Mouse (Mus musculus): ENCODE measurements around the gene Rgs10. TPM values are rescaled to one million over a fixed set of nuclear protein-coding genes. Genes with fewer than 3 reads are reported as not detected.

Rgs10 gene
- polyA plus RNA-seq, 1 experiment from 2014 or later, result 7.0 TPM

- H3K4me1 ChIP-seq (ENCODE audit: control insufficient read depth, insufficient read depth, low read length), result no peaks in the 10 kb centered on the region
- no peak for DNase-seq (ENCODE audit: low spot score)
- H3K27ac ChIP-seq (replicated peaks; ENCODE audit: low read depth, low read length), result no peak overlapping the region
- H3K9me3 ChIP-seq (ENCODE audit: control insufficient read depth, low read length), result no peaks in the 10 kb centered on the region
- H3K36me3 ChIP-seq (ENCODE audit: control insufficient read depth, insufficient read depth, low read length), result no peaks in the 10 kb centered on the region
- no peak overlapping the region for H3K4me3 ChIP-seq (ENCODE audit: low read depth, low read length)
- ATAC-seq (ENCODE audit: insufficient number of reproducible peaks, low FRiP score, low TSS enrichment, low read depth), result no peak
- H3K9ac ChIP-seq (ENCODE audit: low read length), result no peak overlapping the region
- no peaks in the 10 kb centered on the region for H3K27me3 ChIP-seq (ENCODE audit: control insufficient read depth, insufficient read depth, low read length)
- 95% methylated on average over 11 of the region's 11 CpGs for WGBS
- no peak overlapping the region for H3K4me2 ChIP-seq (ENCODE audit: low read depth, severe bottlenecking)
Observed at GRCm38 (mm10) chr7:128374156-128374555, 44.4 kb downstream of the Rgs10 start.

- Histone ChIP-seq H3K4me2 (ENCODE audit: low read depth, severe bottlenecking) (no peak overlapping the region), H3K4me1 (ENCODE audit: control insufficient read depth, insufficient read depth, low read length) (no peaks in the 10 kb centered on the region), H3K27ac (replicated peaks; ENCODE audit: low read depth, low read length) (no peak overlapping the region), H3K4me3 (ENCODE audit: low read depth, low read length) (no peak overlapping the region), H3K36me3 (ENCODE audit: control insufficient read depth, insufficient read depth, low read length) (no peaks in the 10 kb centered on the region), H3K9me3 (ENCODE audit: control insufficient read depth, low read length) (no peaks in the 10 kb centered on the region), H3K27me3 (ENCODE audit: control insufficient read depth, insufficient read depth, low read length) (no peaks in the 10 kb centered on the region), H3K9ac (ENCODE audit: low read length) (no peak overlapping the region)
- no peak for DNase-seq (ENCODE audit: low spot score)
- no peak for ATAC-seq (ENCODE audit: insufficient number of reproducible peaks, low FRiP score, low TSS enrichment, low read depth)
- WGBS, result 89% methylated on average over 8 of the region's 8 CpGs
Observed at GRCm38 (mm10) chr7:128373751-128374150, 44.8 kb downstream of the Rgs10 start.

- peak; percentile 46 for DNase-seq (ENCODE audit: low spot score)
- H3K9me3 ChIP-seq (ENCODE audit: control insufficient read depth, low read length), result no peaks in the 10 kb centered on the region
- H3K4me3 ChIP-seq (ENCODE audit: low read depth, low read length), result no peak overlapping the region
- H3K4me2 ChIP-seq (ENCODE audit: low read depth, severe bottlenecking), result no peak overlapping the region
- WGBS, result 55% methylated on average over 3 of the region's 3 CpGs
- no peaks in the 10 kb centered on the region for H3K4me1 ChIP-seq (ENCODE audit: control insufficient read depth, insufficient read depth, low read length)
- no peak overlapping the region for H3K27ac ChIP-seq (replicated peaks; ENCODE audit: low read depth, low read length)
- no peaks in the 10 kb centered on the region for H3K27me3 ChIP-seq (ENCODE audit: control insufficient read depth, insufficient read depth, low read length)
- no peaks in the 10 kb centered on the region for H3K36me3 ChIP-seq (ENCODE audit: control insufficient read depth, insufficient read depth, low read length)
- no peak overlapping the region for H3K9ac ChIP-seq (ENCODE audit: low read length)
- ATAC-seq (ENCODE audit: insufficient number of reproducible peaks, low FRiP score, low TSS enrichment, low read depth), result no peak
Observed at GRCm38 (mm10) chr7:128372331-128372730, 46.2 kb downstream of the Rgs10 start.

- no peaks in the 10 kb centered on the region for H3K27me3 ChIP-seq (ENCODE audit: control insufficient read depth, insufficient read depth, low read length)
- no peak for DNase-seq (ENCODE audit: low spot score)
- H3K27ac ChIP-seq (replicated peaks; ENCODE audit: low read depth, low read length), result no peak overlapping the region
- H3K9ac ChIP-seq (ENCODE audit: low read length), result no peak overlapping the region
- H3K4me1 ChIP-seq (ENCODE audit: control insufficient read depth, insufficient read depth, low read length), result no peaks in the 10 kb centered on the region
- H3K4me2 ChIP-seq (ENCODE audit: low read depth, severe bottlenecking), result no peak overlapping the region
- no peak for ATAC-seq (ENCODE audit: insufficient number of reproducible peaks, low FRiP score, low TSS enrichment, low read depth)
- H3K4me3 ChIP-seq (ENCODE audit: low read depth, low read length), result no peak overlapping the region
- no peaks in the 10 kb centered on the region for H3K9me3 ChIP-seq (ENCODE audit: control insufficient read depth, low read length)
- 83% methylated on average over 12 of the region's 12 CpGs for WGBS
- no peaks in the 10 kb centered on the region for H3K36me3 ChIP-seq (ENCODE audit: control insufficient read depth, insufficient read depth, low read length)
Observed at GRCm38 (mm10) chr7:128369366-128369765, 49.2 kb downstream of the Rgs10 start.

DNA sequence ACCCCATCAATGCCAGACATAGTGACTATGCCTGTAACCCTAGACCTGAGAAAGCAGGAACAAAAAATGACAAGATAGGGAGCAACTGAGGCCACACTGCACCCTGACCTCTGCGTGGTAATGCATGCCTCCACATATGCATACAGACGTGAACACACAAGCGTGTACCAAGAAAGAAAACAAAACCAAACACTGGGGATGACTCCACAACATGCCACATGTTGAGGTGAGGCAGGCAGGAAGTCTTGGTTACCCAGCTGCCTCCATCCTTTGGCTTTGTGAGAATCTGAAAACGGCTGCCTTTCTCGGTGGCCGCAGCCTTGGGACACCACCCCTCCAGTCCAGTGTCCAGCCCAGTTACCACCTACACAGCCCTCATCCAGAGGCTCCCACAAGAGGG is 49.7 kb downstream of the Rgs10 start:
- Histone ChIP-seq H3K4me3 (ENCODE audit: low read depth, low read length) (no peak overlapping the region), H3K4me1 (ENCODE audit: control insufficient read depth, insufficient read depth, low read length) (no peaks in the 10 kb centered on the region), H3K27ac (replicated peaks; ENCODE audit: low read depth, low read length) (no peak overlapping the region), H3K4me2 (ENCODE audit: low read depth, severe bottlenecking) (no peak overlapping the region), H3K36me3 (ENCODE audit: control insufficient read depth, insufficient read depth, low read length) (no peaks in the 10 kb centered on the region), H3K9me3 (ENCODE audit: control insufficient read depth, low read length) (no peaks in the 10 kb centered on the region), H3K27me3 (ENCODE audit: control insufficient read depth, insufficient read depth, low read length) (no peaks in the 10 kb centered on the region), H3K9ac (ENCODE audit: low read length) (no peak overlapping the region)
- DNase-seq (ENCODE audit: low spot score) (no peak), ATAC-seq (ENCODE audit: insufficient number of reproducible peaks, low FRiP score, low TSS enrichment, low read depth) (no peak)
- WGBS, result 78% methylated on average over 6 of the region's 6 CpGs

- H3K27ac ChIP-seq (replicated peaks; ENCODE audit: low read depth, low read length), result no peak overlapping the region
- no peak overlapping the region for H3K9ac ChIP-seq (ENCODE audit: low read length)
- H3K4me3 ChIP-seq (ENCODE audit: low read depth, low read length), result no peak overlapping the region
- H3K4me2 ChIP-seq (ENCODE audit: low read depth, severe bottlenecking), result no peak overlapping the region
- ATAC-seq (ENCODE audit: insufficient number of reproducible peaks, low FRiP score, low TSS enrichment, low read depth), result no peak
- H3K4me1 ChIP-seq (ENCODE audit: control insufficient read depth, insufficient read depth, low read length), result no peaks in the 10 kb centered on the region
- H3K9me3 ChIP-seq (ENCODE audit: control insufficient read depth, low read length), result no peaks in the 10 kb centered on the region
- no peaks in the 10 kb centered on the region for H3K36me3 ChIP-seq (ENCODE audit: control insufficient read depth, insufficient read depth, low read length)
- DNase-seq (ENCODE audit: low spot score), result no peak
- WGBS, result 60% methylated on average over 11 of the region's 11 CpGs
- H3K27me3 ChIP-seq (ENCODE audit: control insufficient read depth, insufficient read depth, low read length), result no peaks in the 10 kb centered on the region
Observed at GRCm38 (mm10) chr7:128366654-128367053, 51.9 kb downstream of the Rgs10 start.

GRCm38 (mm10) chr7:128365096-128365715 is 53.4 kb downstream of the Rgs10 start:
- Histone ChIP-seq H3K27me3 (ENCODE audit: control insufficient read depth, insufficient read depth, low read length) (no peaks in the 10 kb centered on the region), H3K9me3 (ENCODE audit: control insufficient read depth, low read length) (no peaks in the 10 kb centered on the region), H3K36me3 (ENCODE audit: control insufficient read depth, insufficient read depth, low read length) (no peaks in the 10 kb centered on the region), H3K4me2 (ENCODE audit: low read depth, severe bottlenecking) (no peak overlapping the region), H3K9ac (ENCODE audit: low read length) (no peak overlapping the region), H3K4me1 (ENCODE audit: control insufficient read depth, insufficient read depth, low read length) (no peaks in the 10 kb centered on the region), H3K4me3 (ENCODE audit: low read depth, low read length) (no peak overlapping the region), H3K27ac (replicated peaks; ENCODE audit: low read depth, low read length) (no peak overlapping the region)
- ATAC-seq (ENCODE audit: insufficient number of reproducible peaks, low FRiP score, low TSS enrichment, low read depth), result no peak
- DNase-seq (ENCODE audit: low spot score), result no peak
- 58% methylated on average over 4 of the region's 4 CpGs for WGBS

- no peak overlapping the region for H3K9ac ChIP-seq (ENCODE audit: low read length)
- no peak for DNase-seq (ENCODE audit: low spot score)
- no peak overlapping the region for H3K4me3 ChIP-seq (ENCODE audit: low read depth, low read length)
- 91% methylated on average over 11 of the region's 11 CpGs for WGBS
- H3K4me1 ChIP-seq (ENCODE audit: control insufficient read depth, insufficient read depth, low read length), result no peaks in the 10 kb centered on the region
- ATAC-seq (ENCODE audit: insufficient number of reproducible peaks, low FRiP score, low TSS enrichment, low read depth), result no peak
- H3K4me2 ChIP-seq (ENCODE audit: low read depth, severe bottlenecking), result no peak overlapping the region
- H3K9me3 ChIP-seq (ENCODE audit: control insufficient read depth, low read length), result no peaks in the 10 kb centered on the region
- no peak overlapping the region for H3K27ac ChIP-seq (replicated peaks; ENCODE audit: low read depth, low read length)
- H3K27me3 ChIP-seq (ENCODE audit: control insufficient read depth, insufficient read depth, low read length), result no peaks in the 10 kb centered on the region
- no peaks in the 10 kb centered on the region for H3K36me3 ChIP-seq (ENCODE audit: control insufficient read depth, insufficient read depth, low read length)
Observed at GRCm38 (mm10) chr7:128364526-128364925, 54.0 kb downstream of the Rgs10 start.

GRCm38 (mm10) chr7:128363806-128364205 is 54.8 kb downstream of the Rgs10 start:
- ATAC-seq (ENCODE audit: insufficient number of reproducible peaks, low FRiP score, low TSS enrichment, low read depth) (no peak), DNase-seq (ENCODE audit: low spot score) (no peak)
- Histone ChIP-seq H3K36me3 (ENCODE audit: control insufficient read depth, insufficient read depth, low read length) (no peaks in the 10 kb centered on the region), H3K4me2 (ENCODE audit: low read depth, severe bottlenecking) (no peak overlapping the region), H3K9ac (ENCODE audit: low read length) (no peak overlapping the region), H3K27ac (replicated peaks; ENCODE audit: low read depth, low read length) (no peak overlapping the region), H3K27me3 (ENCODE audit: control insufficient read depth, insufficient read depth, low read length) (no peaks in the 10 kb centered on the region), H3K4me3 (ENCODE audit: low read depth, low read length) (no peak overlapping the region), H3K9me3 (ENCODE audit: control insufficient read depth, low read length) (no peaks in the 10 kb centered on the region), H3K4me1 (ENCODE audit: control insufficient read depth, insufficient read depth, low read length) (no peaks in the 10 kb centered on the region)
- WGBS, result 70% methylated on average over 10 of the region's 10 CpGs

All from limb, embryonic 11.5 days (tissue).